Mouse (Mus musculus): ENCODE measurements at regions not wholly inside any gene's neighbourhood (a gene's known extent, or its start where the extent isn't known, plus 50 kb on each side); places are given as distances from the start of the nearest gene placed in this dataset.

- DNase-seq (ENCODE audit: low spot score in 2 of 2), result no peak
These were observed 69.6 kb upstream of the Foxq1 start for GRCm38 (mm10) chr13:31486373-31486772.

- no peak for DNase-seq (ENCODE audit: low spot score in 2 of 2)
These were observed 67.7 kb upstream of the Foxq1 start for GRCm38 (mm10) chr13:31488186-31488585.

GRCm38 (mm10) chr13:31503191-31503590 is 52.7 kb upstream of the Foxq1 start:
- DNase-seq (ENCODE audit: low spot score in 2 of 2), result no peak

- DNase-seq (ENCODE audit: low spot score in 2 of 2), result no peak
These were observed 52.1 kb upstream of the Foxq1 start for GRCm38 (mm10) chr13:31503832-31504231.

- no peak for DNase-seq (ENCODE audit: low spot score in 2 of 2)
These were observed 51.6 kb upstream of the Foxq1 start for GRCm38 (mm10) chr13:31504316-31504715.

- no peak for DNase-seq (ENCODE audit: low spot score in 2 of 2)
These were observed 50.5 kb upstream of the Foxq1 start for GRCm38 (mm10) chr13:31505386-31505785.
